Mouse (Mus musculus) stomach, postnatal 0 days (tissue): ENCODE results near the gene Nckap5.

Source experiments
- CTCF ChIP-seq: IDR thresholded peaks from 2 replicates; pipeline ENCODE4 v1.5.1; 2016; ENCODE audit warnings: antibody characterized with exemption, low read depth, mild to moderate bottlenecking, moderate library complexity
- EP300 ChIP-seq: optimal IDR thresholded peaks from 2 replicates; pipeline ENCODE3; 2016; ENCODE audit warnings: antibody characterized with exemption

DNA sequence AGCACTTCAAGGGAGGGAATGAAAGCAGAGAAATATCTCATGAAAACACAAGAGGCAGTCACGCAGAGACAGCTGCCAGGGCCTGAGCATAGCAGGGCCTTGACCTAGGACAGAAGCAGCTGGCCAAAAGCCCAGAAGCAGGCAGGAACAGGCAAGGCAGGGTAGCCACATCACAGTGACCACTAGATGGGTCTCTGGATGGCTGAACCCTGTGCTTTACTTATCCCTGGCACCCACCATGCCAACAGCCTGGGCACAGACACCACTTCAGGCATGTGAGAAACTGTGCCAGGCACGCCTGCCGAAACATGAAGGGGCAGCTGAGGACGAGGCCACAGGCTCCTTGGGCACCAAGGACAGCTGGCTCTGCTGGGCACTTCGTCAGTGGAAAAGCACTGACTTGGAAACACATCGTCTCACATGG, 345.9 kb downstream of the Nckap5 start:
- TF ChIP-seq CTCF (0 out of 2 replicates have a peak, but pooled peaks have one; percentile 10), EP300 (no peak)
